Mouse (Mus musculus) lung, adult 2 months (tissue): ENCODE measurements at regions not wholly inside any gene's neighbourhood (a gene's known extent, or its start where the extent isn't known, plus 50 kb on each side); places are given as distances from the start of the nearest gene placed in this dataset.

Source experiments
- CTCF ChIP-seq: fragments of 200-500 bp; IDR thresholded peaks from 2 replicates; pipeline ENCODE4 v1.5.1; 2011; ENCODE audit warnings: mild to moderate bottlenecking, low read length, control low read depth; ENCODE audit not compliant: insufficient read depth
- POLR2A ChIP-seq: fragments of 200-500 bp; IDR thresholded peaks from 2 replicates; pipeline ENCODE4 v1.6.1; 2011; ENCODE audit warnings: low read depth, mild to moderate bottlenecking, control low read depth, low read length, borderline replicate concordance; ENCODE audit errors: extremely low read depth

DNA sequence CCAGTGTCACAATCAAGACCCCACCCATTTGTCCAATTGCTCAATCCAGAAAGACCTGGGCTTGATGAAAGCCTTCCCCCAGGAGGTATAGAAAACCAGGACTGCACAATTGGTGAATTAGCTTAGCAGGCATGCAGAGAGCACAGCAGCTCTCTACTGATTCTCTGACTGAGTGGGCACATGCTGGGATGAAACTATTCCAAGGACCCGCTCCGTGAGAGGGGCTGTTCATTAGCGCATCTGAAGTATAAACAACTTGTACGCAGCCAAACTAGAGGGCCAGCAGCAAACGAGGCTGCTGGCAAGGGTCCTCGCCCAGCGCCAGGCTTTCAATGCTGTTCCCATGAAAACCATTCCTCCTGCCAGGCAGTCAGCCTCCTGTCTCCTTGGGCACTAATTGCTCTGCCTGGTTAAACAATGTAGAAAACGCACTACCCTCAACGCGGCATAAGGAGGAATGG is 122.3 kb downstream of the Basp1 start:
- TF ChIP-seq POLR2A (no peak), CTCF (no peak)
